Mouse (Mus musculus) heart, postnatal 0 days (tissue): ENCODE results near the gene Evpl.

Experiments
- CTCF ChIP-seq: IDR thresholded peaks from 2 replicates; pipeline ENCODE4 v1.5.1; 2016; ENCODE audit warnings: antibody characterized with exemption, control low read depth, low read depth
- EP300 ChIP-seq: IDR thresholded peaks from 2 replicates; pipeline ENCODE4 v1.6.1; 2016; ENCODE audit warnings: antibody characterized with exemption, low read depth

- no peak for TF ChIP-seq CTCF
- TF ChIP-seq EP300 = no peak
Observed at GRCm38 (mm10) chr11:116221931-116222739, 15.7 kb downstream of the Evpl start.
